Mouse (Mus musculus) CD4-positive helper T cell, adult 2 months (primary cell): Measurements from ENCODE around the gene Spcs3.
A peak's percentile ranks its signal among the peaks of the same experiment; 100 is the strongest.
"Not testable (repeated sequence)": the region's sequence is repeated elsewhere in the genome, so short reads cannot be mapped to it uniquely, and the experiment has no call there.

Experiments
- DNase-seq: peaks from one replicate; pipeline ENCODE4 v3.0.0-alpha.2; 2012; ENCODE audit warnings: low read depth, missing footprints, low spot score

Gene Spcs3

DNA sequence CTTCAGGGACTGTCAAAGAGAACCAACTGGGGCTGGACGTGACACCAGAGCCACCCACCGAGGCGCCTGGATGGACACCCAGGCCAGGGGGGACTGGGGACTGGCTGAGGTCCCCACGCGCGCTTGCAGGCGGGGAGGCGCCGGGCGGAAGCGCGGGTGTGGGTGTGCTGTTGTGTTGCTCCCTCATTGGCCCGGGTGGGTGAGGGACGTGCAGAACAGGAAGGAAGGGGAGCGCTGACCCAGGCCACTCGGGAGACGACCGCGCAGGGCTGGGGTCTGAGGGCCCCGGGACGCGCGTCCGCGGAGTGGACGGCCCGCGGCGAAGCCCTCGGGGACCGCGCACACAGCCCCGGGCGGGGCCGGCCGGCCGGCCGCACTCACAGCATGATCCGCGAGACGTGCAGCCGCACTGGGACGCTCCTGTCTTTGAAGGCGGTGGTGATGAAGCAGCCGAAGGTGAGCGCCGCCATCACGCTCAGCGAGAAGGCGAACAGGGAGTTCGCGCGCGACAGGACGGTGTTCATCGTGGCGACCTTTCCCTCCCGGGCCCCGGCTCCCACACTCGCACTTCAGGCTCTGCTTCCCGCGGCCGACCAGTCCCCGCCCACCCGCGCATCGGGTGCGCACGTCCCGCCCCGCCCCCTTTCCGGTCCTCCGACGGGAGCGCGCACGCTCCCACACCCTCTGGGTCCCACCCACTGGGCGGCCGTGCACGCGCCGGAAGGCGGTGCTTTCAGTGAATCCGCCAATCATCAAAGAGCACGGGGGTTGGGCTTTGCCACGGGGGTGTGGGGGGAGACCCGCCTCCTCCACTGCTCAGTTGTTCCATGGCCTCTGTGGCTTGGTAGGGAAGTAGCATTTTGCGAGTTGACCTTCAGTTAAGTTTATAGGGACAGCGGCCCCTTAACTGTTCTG, at the start of gene Spcs3, which contains the start of gene Asb5:
Gene Spcs3, minus strand, starts transcription at position 617 of the 915 bp plus-strand sequence.
Gene Asb5, plus strand, starts transcription at position 199 of the 915 bp plus-strand sequence.
- DNase-seq, result peak; percentile 96

DNA sequence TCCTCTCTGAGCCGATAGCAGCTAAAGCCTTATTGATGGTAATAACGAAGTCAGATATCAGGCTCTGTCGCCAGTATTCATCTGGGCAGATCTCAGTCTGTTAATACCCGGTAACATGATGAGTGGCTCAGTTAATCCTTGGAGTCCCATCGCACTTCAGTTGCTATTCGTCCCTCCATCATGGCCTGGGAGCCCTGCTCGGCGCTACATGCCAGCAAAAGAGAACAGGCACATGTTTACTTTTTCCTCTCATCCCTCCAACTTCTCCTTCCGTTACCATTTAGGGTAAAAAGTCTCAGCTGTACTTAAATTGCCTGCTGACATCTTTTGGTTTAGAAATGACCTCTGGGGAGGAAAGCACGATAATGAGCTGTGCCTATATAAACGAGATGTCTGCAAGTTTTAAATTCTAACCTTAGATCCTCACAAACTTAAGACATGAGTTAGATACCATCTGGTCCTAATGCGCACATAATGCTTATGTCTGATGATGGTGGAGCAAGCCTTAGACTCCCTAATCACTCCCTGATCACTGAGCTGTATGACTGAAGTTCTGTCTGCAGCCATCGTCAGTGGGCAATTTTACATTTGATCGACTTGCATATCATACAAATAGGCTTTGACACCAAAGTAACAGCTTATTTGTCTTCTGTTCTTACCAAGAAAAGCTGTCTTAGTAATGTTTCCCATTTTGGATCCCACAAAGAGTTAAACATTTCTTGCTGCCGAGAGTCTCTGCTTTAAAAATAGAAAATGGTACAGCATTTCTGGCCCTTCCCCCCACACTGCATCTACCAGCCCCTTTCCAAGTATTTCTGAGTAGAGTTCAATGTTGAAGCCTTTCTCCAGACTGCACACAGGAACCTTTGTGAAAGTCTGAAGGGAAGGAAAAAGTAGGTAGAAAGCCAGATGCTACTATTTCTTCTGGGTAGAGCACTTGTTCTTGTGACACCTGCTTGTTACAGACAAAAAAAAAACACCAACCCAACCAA, 41.1 kb upstream of the Spcs3 start:
- DNase-seq, result no peak

DNA sequence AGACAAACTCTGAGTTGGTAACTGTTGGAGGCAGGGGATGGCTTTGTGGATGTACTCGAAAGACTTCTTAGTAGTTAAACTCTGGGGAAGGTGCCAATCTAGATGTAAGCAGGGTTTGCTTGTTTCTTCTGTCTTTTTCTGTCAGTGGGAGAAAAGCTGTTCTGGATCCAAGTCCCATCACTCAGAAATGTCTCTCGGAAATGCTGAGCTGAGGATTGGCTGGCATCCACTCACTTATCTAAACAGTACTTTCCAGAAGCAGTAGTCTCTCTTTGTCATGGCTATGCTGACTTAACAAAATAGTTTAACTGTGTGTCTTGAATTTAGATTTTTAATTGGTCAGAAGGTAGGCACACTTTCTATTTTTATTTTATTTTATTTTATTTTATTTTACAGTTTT, 37.4 kb upstream of the Spcs3 start:
- DNase-seq, result no peak

DNA sequence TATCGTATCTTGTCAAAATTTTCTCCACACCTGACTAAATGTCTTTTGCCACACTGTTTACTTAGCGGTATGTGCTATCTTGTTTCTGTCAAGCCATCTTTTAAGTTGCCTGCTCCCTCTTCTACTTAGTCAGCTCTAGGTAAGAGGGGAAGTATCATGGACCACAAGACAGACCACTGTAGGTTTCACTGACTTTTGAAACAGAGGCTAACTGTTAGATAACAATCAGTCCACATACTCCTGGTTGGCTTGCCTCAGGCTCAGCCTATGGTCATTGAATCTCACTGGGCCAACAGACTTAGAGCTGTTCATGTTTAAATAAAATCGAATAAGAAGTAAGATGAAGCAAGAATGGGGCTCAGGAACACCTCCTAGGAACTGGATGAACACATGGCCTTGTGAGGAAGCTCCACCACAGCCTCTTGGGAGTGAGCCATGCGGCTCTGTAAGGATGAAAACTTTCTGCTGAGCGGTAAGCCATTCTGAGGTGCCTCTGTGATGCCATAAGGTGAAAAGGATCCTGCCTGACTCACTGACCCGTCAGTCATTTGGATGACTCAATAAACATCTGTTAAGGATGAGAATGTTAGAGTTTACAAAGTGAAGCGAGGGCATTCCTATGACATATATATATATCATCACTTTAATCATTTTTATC, 35.9 kb upstream of the Spcs3 start:
- no peak for DNase-seq

DNA sequence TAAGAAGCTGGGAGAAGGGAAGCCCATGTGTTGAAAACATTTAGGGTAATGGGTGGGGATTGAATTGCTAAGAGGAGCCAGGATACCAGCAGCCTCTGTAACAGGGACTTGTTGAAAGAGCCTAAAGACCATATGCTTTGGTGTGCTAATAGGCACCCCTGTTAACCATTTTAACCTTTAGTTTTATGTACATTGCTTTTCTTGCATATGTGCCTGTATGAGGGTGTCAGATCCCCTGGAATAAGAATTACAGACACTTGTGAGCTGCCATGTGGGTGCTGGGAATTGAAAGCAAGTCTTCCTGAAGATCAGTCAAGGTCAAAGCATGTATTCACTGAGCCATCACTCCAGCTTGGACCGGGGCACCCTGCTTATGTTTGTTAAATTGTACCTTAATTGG, 35.4 kb upstream of the Spcs3 start:
- DNase-seq, result no peak

DNA sequence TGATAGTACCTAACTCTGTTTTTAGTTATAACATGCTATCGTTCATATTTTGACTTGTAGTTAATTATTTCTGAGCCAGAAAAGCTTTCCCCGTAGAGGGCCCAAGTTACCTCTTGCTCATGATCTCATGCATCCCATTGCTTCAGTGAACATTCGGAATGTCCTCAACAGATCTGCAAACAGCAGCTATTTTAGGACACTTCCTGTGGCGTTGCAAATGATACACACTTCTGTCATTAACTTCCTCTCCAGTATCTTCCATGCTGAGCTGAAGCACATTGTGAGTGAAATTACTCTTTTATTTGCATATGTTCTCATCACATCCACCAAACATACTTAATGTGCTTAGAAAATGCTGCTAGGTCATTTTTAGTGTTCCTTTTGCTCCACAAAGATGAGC, 32.3 kb upstream of the Spcs3 start:
- no peak for DNase-seq

DNA sequence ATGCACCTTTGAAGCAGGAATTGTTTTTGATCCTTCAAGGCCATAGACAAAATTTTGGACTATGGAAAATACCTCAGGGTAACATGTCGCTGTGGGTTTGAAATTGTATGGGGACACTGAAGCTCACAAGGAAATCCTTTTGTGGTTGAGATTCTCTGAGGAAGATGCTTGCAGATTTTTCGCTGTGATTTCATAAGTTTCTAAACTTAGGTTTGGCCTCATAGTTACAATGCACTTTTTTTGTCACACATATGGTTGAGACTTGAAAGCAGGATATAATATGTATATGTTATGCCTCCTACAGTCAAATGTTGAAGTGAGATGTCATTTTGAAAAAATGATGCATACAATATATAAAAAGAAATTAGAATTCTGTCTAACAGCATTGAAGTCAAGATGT, 25.1 kb upstream of the Spcs3 start:
- DNase-seq, result no peak

DNA sequence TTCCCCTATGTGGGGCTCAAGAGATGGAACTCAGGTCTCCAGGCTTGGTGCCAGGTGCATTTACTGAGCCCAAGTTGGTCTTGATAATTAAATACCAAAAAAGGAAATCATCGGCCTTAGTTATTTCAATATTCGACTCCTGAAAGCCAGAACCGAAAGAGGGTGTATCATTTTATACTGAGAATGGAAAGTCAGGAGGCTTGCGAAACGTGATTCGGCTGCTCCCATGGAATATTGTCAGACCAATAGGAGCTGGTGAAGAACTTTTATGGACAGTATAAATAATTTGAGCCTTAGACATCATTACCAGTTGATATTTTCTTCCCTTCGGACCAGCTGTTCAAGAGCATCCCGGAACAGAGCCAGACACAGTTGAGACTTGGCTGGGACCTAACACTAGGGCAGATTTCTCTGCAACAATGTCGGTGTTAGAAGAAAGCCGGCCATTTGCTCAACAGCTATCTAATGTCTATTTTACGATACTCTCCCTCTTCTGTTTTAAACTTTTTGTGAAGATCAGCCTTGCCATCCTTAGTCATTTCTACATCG, 20.3 kb upstream of the Spcs3 start:
- no peak for DNase-seq

DNA sequence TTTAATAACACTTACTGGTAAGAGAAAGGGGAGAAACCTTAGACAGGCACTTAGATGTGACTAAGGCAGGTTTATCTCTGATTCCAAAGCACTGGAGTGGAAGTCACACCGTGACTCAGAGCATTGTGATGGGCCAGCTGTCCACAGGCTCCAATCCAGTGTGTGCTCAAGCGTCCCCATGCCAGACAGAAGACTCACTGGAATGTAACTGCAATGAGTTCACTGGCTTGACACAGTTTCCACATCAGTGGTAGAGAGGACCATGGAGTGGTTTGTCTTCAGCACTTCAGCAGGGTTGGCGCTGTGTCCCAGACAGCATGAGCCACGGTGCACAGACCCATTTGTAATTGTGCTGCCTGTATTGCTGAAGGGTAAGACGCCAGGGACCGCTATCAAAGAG, 18.6 kb upstream of the Spcs3 start:
- DNase-seq, result no peak

DNA sequence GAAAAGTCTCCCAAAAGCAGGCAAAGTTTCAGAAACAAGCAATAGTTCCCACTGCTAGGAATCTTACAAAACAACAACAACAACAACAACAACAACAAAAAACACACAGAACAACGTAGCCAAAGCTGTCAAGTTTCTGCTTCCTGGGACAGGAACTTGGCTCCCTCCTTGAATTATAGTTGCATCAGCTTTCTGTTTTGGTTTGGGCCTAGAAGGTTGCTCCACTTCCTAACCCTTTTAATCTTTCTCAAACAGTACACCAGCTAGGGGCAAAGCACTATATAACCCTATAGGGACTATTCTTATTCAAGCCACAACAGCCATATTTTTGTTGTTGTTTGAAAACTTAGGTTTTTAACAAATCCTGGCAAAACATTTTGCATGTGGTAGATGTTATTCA, 11.5 kb upstream of the Spcs3 start:
- DNase-seq, result no peak

DNA sequence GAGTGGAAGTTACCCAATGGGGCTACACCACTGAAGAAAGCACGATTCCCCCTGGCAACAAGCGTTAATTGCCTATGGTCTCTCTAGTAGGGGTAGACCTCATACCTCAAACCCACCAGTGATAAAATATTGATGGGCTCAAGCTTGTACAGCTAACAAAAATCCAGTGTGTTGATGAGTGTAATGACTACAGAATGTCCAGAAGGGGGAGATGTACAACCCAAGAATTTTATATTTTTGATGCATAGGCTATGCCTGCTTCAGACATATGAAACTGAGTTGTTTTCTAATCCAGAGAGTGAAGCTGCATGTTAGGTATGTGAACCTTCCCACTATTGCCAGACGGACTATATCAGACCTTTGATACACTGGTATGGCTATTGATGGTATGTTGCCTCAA, 7.5 kb upstream of the Spcs3 start:
- no peak for DNase-seq

DNA sequence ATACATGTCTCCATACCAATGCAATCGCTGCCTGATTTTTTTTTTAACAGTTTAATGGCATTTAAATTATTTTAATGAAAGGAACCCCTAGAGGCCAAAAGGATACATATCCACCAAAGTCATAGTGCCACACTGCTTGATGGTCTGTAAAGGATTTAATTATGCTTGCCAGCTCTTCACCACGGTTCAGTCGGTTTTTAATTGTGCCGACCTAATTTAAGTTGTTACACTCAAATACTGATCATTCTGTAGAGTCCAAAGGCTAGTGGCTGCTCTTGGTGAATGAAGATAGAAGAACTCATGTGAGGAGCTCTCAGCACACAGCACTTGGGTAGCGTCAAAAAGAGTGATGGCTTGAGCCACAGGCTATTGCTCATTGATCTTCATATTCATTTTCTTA, 5.4 kb upstream of the Spcs3 start:
- no peak for DNase-seq

DNA sequence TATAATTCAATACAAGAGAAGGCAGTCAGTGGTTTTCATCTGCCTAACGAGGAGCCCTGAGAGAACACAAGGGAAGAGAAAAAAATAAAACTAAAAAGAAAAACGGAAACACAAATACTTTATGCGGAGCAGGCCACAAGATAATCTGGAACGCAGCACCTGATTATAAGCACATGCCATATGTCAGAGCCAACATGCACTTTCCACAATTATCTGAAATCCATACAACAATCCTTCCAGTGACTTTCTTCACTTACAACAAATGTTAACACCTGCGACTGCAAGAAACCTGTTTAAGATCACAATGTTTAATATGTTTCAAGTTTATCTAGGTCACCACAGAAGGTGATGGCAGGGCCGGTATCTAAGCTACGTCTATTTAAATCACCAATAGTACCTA, 1.2 kb downstream of the Spcs3 start:
- no peak for DNase-seq

DNA sequence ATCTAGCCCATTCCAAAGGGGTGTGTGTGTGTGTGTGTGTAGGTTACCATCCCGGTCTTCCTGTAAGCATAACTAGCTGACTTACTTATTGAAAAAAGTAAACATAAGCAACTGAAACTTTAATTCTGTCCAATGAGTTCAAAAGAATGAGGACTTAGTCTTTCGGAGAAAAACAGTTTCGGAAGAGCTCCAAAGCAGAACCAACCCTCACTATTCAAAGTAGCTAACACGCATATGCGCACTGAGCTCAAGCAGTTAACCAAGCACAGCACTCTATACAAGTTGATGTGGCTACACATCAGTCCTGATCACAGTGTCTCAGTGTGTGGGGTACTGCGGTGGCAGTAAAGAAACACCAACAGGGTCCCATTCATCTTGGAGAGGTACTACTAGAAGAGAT, 3.1 kb downstream of the Spcs3 start:
- DNase-seq, result no peak

- DNase-seq, result no peak
These were observed 4.2 kb downstream of the Spcs3 start for GRCm38 (mm10) chr8:54525606-54526005.

DNA sequence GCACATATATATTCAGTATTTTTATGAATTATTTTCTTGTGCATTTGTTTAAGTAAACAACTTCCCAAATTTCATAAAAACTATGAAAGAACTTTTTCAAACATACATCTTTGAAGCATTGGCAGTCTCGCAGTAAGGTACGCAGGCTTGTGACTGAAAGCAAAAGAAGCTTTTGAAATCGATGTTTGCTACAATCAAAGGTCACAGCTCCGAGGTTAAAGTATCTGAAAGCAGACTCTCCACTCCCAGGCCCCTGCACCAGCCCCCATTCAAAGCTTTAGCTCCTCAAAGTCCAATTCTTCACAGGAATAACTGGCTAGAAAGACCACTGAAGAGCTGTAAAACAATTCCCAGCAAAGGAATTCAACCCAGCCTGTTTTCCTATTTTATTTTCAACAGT, 9.3 kb downstream of the Spcs3 start:
- no peak for DNase-seq

DNA sequence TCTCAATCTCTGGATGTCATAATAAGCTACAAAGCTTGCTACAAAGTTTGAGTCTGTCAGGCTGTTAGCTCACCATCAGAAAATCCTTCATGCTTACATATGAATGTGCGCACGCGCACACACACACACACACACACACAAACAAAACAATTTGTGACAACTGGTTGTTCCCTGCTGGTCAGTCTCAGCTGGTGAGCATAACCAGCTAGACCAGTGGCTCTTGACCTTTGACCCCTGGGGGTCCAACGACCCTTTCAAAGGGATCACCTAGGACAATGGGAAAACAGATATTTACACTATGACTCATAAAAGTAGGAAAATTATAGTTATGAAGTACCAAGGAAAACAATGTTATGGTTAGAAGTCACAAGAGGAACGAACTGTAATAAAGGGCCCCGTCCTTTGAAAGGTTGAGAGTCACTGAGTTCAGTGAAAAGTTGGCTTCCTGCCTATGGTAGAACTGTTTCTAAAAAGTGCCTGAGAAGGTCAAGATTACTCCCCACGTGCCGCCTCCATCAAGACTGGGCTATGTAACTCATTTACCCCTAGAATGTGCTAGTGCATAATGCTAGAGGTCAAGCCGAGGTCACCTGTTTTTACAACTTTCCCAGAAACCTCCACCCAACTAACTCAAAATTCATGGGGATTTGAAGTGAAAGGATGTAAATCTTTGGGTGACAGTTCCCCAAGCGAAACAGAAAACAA, 10.9 kb downstream of the Spcs3 start:
- DNase-seq, result no peak

- DNase-seq, result not testable (repeated sequence)
These were observed 17.6 kb downstream of the Spcs3 start for GRCm38 (mm10) chr8:54512200-54512599.

- DNase-seq, result no peak
These were observed 18.0 kb downstream of the Spcs3 start for GRCm38 (mm10) chr8:54511791-54512190.

DNA sequence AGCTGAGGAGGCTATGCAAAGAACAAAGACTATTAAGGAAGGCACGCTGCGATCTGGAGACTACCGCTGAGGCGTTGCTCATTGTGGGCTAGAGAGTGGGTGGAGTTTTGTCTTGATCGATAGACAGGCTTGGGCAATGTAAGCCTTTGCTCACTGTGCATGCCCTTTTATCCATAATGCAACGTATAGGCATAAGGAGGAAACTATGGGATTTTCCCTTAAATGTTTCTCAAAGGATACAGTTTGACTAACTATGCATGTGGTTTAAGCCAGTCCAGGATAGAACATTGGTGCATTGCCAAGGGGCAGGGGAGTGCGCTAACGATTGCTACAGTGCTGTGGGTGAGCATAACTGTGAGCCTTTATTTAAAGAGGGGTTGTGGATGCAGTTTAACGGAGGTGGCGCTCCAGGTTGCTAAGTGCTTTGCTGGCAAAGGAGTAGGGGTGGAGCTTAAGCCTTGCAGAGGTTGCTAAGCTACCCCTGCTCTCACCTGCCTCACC, 20.5 kb downstream of the Spcs3 start:
- peak; percentile 30 for DNase-seq

- no peak for DNase-seq
These were observed 21.0 kb downstream of the Spcs3 start for GRCm38 (mm10) chr8:54508814-54509213.
